Mouse (Mus musculus): ENCODE results near the gene Olfr810.

Olfr810 gene

GRCm38 (mm10) chr10:129794817-129795216 lies at the start of gene Olfr810:
TSS of gene Olfr810 (minus strand) at chr10:129794917.
- no peak for DNase-seq (ENCODE audit: low read depth, low spot score)

- no peak for DNase-seq (ENCODE audit: low read depth, low spot score)
These were observed 9.6 kb upstream of the Olfr810 start, which contains the start of gene Olfr811 for GRCm38 (mm10) chr10:129804296-129804695. TSS of gene Olfr811 (minus strand) at chr10:129804396.

GRCm38 (mm10) chr10:129778123-129778522 lies 16.6 kb downstream of the Olfr810 start:
- no peak for DNase-seq (ENCODE audit: low read depth, low spot score)

GRCm38 (mm10) chr10:129774338-129774737 lies 20.4 kb downstream of the Olfr810 start, which contains the start of gene Olfr809:
TSS of gene Olfr809 (plus strand) at chr10:129774638.
- no peak for DNase-seq (ENCODE audit: low read depth, low spot score)

- no peak for DNase-seq (ENCODE audit: low read depth, low spot score)
These were observed 29.5 kb downstream of the Olfr810 start, which contains the start of gene Olfr808 for GRCm38 (mm10) chr10:129765182-129765581. TSS of gene Olfr808 (plus strand) at chr10:129765482.

GRCm38 (mm10) chr10:129757693-129758092 lies 37.0 kb downstream of the Olfr810 start, which contains the start of gene Olfr807:
TSS of gene Olfr807 (minus strand) at chr10:129757793.
- no peak for DNase-seq (ENCODE audit: low read depth, low spot score)

DNA sequence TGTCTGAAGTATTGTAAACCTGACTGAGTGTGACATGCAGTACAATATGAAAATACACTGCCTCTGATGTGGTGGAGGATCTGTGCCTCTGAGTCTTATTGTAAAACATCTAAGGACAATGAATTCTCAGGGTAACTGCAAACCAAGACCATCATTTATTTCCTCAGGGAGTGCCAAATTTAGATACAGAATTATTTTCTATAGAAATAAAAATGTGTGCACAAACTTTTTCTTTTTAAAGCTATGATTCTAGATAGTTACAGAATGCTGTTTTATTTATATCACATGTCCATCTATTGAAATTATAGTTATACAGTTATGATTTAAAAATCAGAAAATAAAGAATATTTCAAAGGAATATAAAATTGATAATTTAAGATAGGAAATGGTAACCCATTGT lies 52.9 kb downstream of the Olfr810 start, which contains the start of gene Olfr806:
Olfr806 (minus strand) TSS at position 101 of the 400 bp plus-strand sequence.
- no peak for DNase-seq (ENCODE audit: low read depth, low spot score)
